Mouse (Mus musculus): ENCODE results near the gene Lrch4.

DNA sequence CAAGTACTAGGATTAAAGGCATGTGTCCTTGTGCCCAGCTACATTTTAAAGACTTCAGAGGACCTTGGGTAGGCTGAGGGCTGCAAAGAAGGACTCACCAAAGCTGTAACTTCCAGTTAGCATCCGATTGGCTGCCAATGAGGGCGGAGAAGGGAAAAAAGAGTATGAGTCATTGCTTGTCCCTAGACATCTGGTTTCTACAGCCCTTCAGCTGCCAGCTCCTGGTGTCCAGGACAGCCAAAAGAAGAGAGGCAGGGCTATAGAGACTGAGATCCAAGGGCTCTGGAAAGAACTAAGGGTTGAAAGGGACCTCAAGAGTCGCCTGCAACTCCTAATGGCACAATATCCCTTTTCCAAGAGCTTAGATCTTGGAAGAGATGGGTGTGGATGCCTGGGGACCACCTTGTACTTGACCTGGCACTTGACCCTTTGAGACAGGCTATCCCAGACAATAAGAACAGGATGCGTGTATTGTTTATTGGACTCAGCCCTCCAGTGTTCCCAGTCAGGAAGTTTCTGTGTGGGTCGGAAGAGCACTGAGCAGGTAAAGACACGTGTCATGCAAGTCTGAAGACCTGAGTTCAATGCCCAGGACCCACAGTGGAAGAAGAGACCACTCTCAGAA lies 31.3 kb downstream of the Lrch4 start:
- TF ChIP-seq CTCF (IDR thresholded peaks at IDR 0.05; ENCODE audit: control insufficient read depth, insufficient read depth, low read length) (no peak), POLR2A (IDR thresholded peaks at IDR 0.05; ENCODE audit: borderline replicate concordance, control insufficient read depth, low read depth, low read length) (no peak)
